ENCODE assay signal across 8 mouse cellular contexts in the genomic region with DNA sequence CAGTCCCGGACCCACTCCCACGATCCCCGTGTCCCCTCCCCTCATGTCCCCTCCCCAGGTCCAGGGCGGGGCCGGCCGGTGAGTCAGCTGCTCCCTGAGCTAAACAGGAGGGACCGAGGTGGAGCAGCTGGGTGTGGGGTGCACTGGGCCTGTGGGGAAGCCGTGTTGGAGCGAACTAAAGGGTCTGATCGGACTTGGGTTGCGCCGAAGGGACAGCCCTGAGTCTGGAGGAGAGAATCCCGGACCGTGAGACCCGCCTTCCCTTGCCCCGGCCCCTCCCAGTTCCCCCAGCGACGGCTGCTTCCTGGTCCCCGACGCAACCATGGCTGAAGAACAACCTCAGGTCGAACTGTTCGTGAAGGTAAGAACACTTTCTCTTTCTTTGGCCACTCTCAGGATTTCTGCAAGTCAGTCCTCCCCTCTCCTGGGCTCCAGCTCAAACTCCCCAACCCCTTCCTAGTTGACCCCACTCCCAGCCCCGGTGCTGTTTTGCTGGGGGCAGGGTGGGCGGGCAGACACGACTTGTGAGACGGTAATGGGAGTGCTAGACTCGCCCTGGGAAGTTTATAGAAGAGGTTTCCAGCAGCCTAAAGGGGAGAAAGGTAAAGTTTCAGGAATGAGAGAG. TPM values are rescaled to one million over a fixed set of nuclear protein-coding genes. Genes with fewer than 3 reads are reported as not detected.
DNase-seq lines count a peak whose midpoint lies in the region; ATAC-seq and TF ChIP-seq lines count a peak whose summit lies in the region.

No protein-coding gene starts in this region.

- no peaks in the 10 kb centered on the region for H3K27me3 ChIP-seq in C2C12 (ENCODE audit: control insufficient read depth, insufficient read depth, insufficient read length)
- no peaks in the 10 kb centered on the region for H3K27me3 ChIP-seq in erythroblast, embryonic 14.5 days (ENCODE audit: control insufficient read depth)
- H3K27me3 ChIP-seq in heart, postnatal 0 days (ENCODE audit: control insufficient read depth, insufficient read depth, low read length), result no peaks in the 10 kb centered on the region

- peaks cover 39% of the 10 kb centered on the region for H3K79me3 ChIP-seq in C2C12 (ENCODE audit: low read depth)

- H3K4me1 ChIP-seq in erythroblast, embryonic 14.5 days (ENCODE audit: control insufficient read depth), result peaks cover 80% of the 10 kb centered on the region
- H3K4me1 ChIP-seq in heart, postnatal 0 days (ENCODE audit: control insufficient read depth, insufficient read depth), result peaks cover 26% of the 10 kb centered on the region

- H3K9ac ChIP-seq in heart, postnatal 0 days (replicated peaks; ENCODE audit: low read depth, low read length), result peak overlapping the region; percentile 90

- peaks cover 64% of the 10 kb centered on the region for H3K79me2 ChIP-seq in C2C12 (ENCODE audit: control insufficient read depth, insufficient read depth)

- DNase-seq in adrenal gland, adult (ENCODE audit: inconsistent age in 2 of 2, low spot score in 1 of 2), result peak; percentile 84 to 93
- peak; percentile 76 for DNase-seq in heart, postnatal 0 days (ENCODE audit: low spot score)
- peak; percentile 83 to 89 for DNase-seq in kidney, postnatal 36 days
- peak; percentile 61 for DNase-seq in mesoderm, embryonic 11.5 days (ENCODE audit: low read depth, low spot score)
- peak; percentile 78 to 84 for DNase-seq in spleen, postnatal 10 days (ENCODE audit: low spot score in 2 of 2)
- no peak for DNase-seq in left cerebral cortex, postnatal 36 days (ENCODE audit: low spot score in 2 of 2)

- peak overlapping the region; percentile 92 for H3K4me2 ChIP-seq in heart, postnatal 0 days (ENCODE audit: low read depth, low read length)

- no peaks in the 10 kb centered on the region for H3K9me3 ChIP-seq in erythroblast, embryonic 14.5 days (ENCODE audit: control insufficient read depth, low read length)
- no peaks in the 10 kb centered on the region for H3K9me3 ChIP-seq in heart, postnatal 0 days (replicated peaks; ENCODE audit: control insufficient read depth, low read length)

- no peak for TF ChIP-seq CTCF in C2C12 (IDR thresholded peaks at IDR 0.05; ENCODE audit: control insufficient read depth, insufficient read depth, insufficient read length)
- TF ChIP-seq CTCF in heart, postnatal 0 days (IDR thresholded peaks at IDR 0.05; ENCODE audit: low read depth), result no peak

- intact Hi-C loops in left cerebral cortex, postnatal 36 days (cut with DNase I), result no loop called here

- peak overlapping the region; percentile 98 for H3K27ac ChIP-seq in heart, postnatal 0 days (ENCODE audit: low read depth)

- ATAC-seq in heart, postnatal 0 days (ENCODE audit: insufficient read depth, low read depth), result peak; percentile 16

- peaks cover 32% of the 10 kb centered on the region for H3K36me3 ChIP-seq in C2C12 (ENCODE audit: control insufficient read depth, insufficient read depth)
- peaks cover 28% of the 10 kb centered on the region for H3K36me3 ChIP-seq in erythroblast, embryonic 14.5 days (ENCODE audit: control insufficient read depth)
- peaks cover 28% of the 10 kb centered on the region for H3K36me3 ChIP-seq in heart, postnatal 0 days (replicated peaks; ENCODE audit: control insufficient read depth, insufficient read depth, low read length)

- peak overlapping the region; percentile 82 for H3K4me3 ChIP-seq in C2C12 (ENCODE audit: insufficient read depth, poor library complexity, severe bottlenecking)
- H3K4me3 ChIP-seq in erythroblast, embryonic 14.5 days (replicated peaks), result peak overlapping the region; percentile 82
- H3K4me3 ChIP-seq in heart, postnatal 0 days (ENCODE audit: low read depth, low read length), result peak overlapping the region; percentile 80

- under 1% methylated on average over 27 of the region's 27 CpGs for WGBS in heart, postnatal 0 days

- TF ChIP-seq EP300 in heart, postnatal 0 days (IDR thresholded peaks at IDR 0.05; ENCODE audit: low read depth), result no peak

- peak overlapping the region; percentile 85 for H3ac ChIP-seq in C2C12 (ENCODE audit: control insufficient read depth, insufficient read length, low read depth)

TF ChIP-seq in C2C12, 6 proteins besides CTCF, POLR2A, EP300 and RAD21:
- TF ChIP-seq USF1 (IDR thresholded peaks at IDR 0.05; ENCODE audit: low read depth), result no peak
- TF ChIP-seq FOSL1 (IDR thresholded peaks at IDR 0.05; ENCODE audit: insufficient read depth, low read length, poor library complexity, severe bottlenecking), result no peak
- no peak for TF ChIP-seq CEBPB (IDR thresholded peaks at IDR 0.05; ENCODE audit: low read depth)
- TF ChIP-seq MYOD1 (IDR thresholded peaks at IDR 0.05; ENCODE audit: control insufficient read depth, insufficient read length, low read depth), result no peak
TF ChIP-seq in C2C12: peak in this region for 0.

RNA-seq across cellular contexts. Expression of gene Clic1, which starts 0.5 kb away (rescaled TPM):
- 509 TPM for polyA plus RNA-seq in C2C12 (2012; fragmentation: generic; extraction: Trizol)
- polyA plus RNA-seq in erythroblast, embryonic 14.5 days (2012), result 5.1 and 6.0 TPM in 2 replicates
- 194 and 223 TPM in 2 replicates for total RNA-seq in heart, postnatal 0 days (2014; rRNA removed; ENCODE audit: low replicate concordance)
- polyA plus RNA-seq in heart, postnatal 0 days (2015; fragmentation: Nextera tagmentation; extraction: Ambion mirVana), result 203 and 205 TPM in 2 replicates
- total RNA-seq in left cerebral cortex, postnatal 36 days (2021), result 1 to 10 TPM; 8.4 to 8.5 TPM

RNA-seq across cellular contexts. Expression of gene Msh5, which starts 3.7 kb away (rescaled TPM):
- 0.76 TPM for polyA plus RNA-seq in C2C12 (2012; fragmentation: generic; extraction: Trizol)
- 0.90 and 1.3 TPM in 2 replicates for polyA plus RNA-seq in erythroblast, embryonic 14.5 days (2012)
- 1.2 and 5.0 TPM in 2 replicates for total RNA-seq in heart, postnatal 0 days (2014; rRNA removed; ENCODE audit: low replicate concordance)
- 1.4 and 1.7 TPM in 2 replicates for polyA plus RNA-seq in heart, postnatal 0 days (2015; fragmentation: Nextera tagmentation; extraction: Ambion mirVana)
- total RNA-seq in left cerebral cortex, postnatal 36 days (2021), result under 1 TPM in 1 of 2 experiments, not detected in 1; 0.66 TPM

RNA-seq across cellular contexts. Expression of gene Ddah2, which starts 8.6 kb away (rescaled TPM):
- polyA plus RNA-seq in C2C12 (2012; fragmentation: generic; extraction: Trizol), result 129 TPM
- 0.78 and 0.92 TPM in 2 replicates for polyA plus RNA-seq in erythroblast, embryonic 14.5 days (2012)
- total RNA-seq in heart, postnatal 0 days (2014; rRNA removed; ENCODE audit: low replicate concordance), result 97.1 and 114 TPM in 2 replicates
- 128 and 130 TPM in 2 replicates for polyA plus RNA-seq in heart, postnatal 0 days (2015; fragmentation: Nextera tagmentation; extraction: Ambion mirVana)
- 10 to 100 TPM; 13.9 to 14.0 TPM for total RNA-seq in left cerebral cortex, postnatal 36 days (2021)

RNA-seq across cellular contexts. Expression of gene Ly6g6c, which starts 14.9 kb away (rescaled TPM):
- polyA plus RNA-seq in C2C12 (2012; fragmentation: generic; extraction: Trizol), result 0.12 TPM
- polyA plus RNA-seq in erythroblast, embryonic 14.5 days (2012), result not detected in 2 replicates
- total RNA-seq in heart, postnatal 0 days (2014; rRNA removed; ENCODE audit: low replicate concordance), result not detected in 2 replicates
- polyA plus RNA-seq in heart, postnatal 0 days (2015; fragmentation: Nextera tagmentation; extraction: Ambion mirVana), result not detected in 2 replicates
- not detected for total RNA-seq in left cerebral cortex, postnatal 36 days (2021)

RNA-seq across cellular contexts. Expression of gene Mpig6b, which starts 15.7 kb away (rescaled TPM):
- 0.04 TPM for polyA plus RNA-seq in C2C12 (2012; fragmentation: generic; extraction: Trizol)
- 0.05 TPM in 1 of 2 replicates, not detected in the other for polyA plus RNA-seq in erythroblast, embryonic 14.5 days (2012)
- 0.15 TPM in 1 of 2 replicates, not detected in the other for total RNA-seq in heart, postnatal 0 days (2014; rRNA removed; ENCODE audit: low replicate concordance)
- polyA plus RNA-seq in heart, postnatal 0 days (2015; fragmentation: Nextera tagmentation; extraction: Ambion mirVana), result 0.15 and 0.16 TPM in 2 replicates
- total RNA-seq in left cerebral cortex, postnatal 36 days (2021), result not detected

Comparison
In these comparisons a context has a peak if more than half of its experiments do, and no peak if none do; other contexts are left out.
1. DNase-seq: peak in adrenal gland, adult (2 of 2), heart, postnatal 0 days (single experiment), kidney, postnatal 36 days (2 of 2), mesoderm, embryonic 11.5 days (single experiment) and spleen, postnatal 10 days (2 of 2); none in left cerebral cortex, postnatal 36 days (0 of 2).
2. RNA of gene Clic1, which starts 0.5 kb away (polyA plus RNA-seq): 509 TPM in C2C12 (single experiment) and 203 to 205 TPM in heart, postnatal 0 days; 5.1 to 6.0 TPM in erythroblast, embryonic 14.5 days; every median in the first group is over 10 times any median in the second.
3. RNA of gene Ddah2, which starts 8.6 kb away (polyA plus RNA-seq): 129 TPM in C2C12 (single experiment) and 128 to 130 TPM in heart, postnatal 0 days; 0.78 to 0.92 TPM in erythroblast, embryonic 14.5 days; every median in the first group is over 10 times any median in the second.
4. Peak in every context shown above with its lines, with median percentiles within 50 percentile points of each other: H3K4me3 ChIP-seq.